Mouse (Mus musculus): ENCODE data around the gene Vmn2r88. TPM values are rescaled to one million over a fixed set of nuclear protein-coding genes. Genes with fewer than 3 reads are reported as not detected.
"Not testable (repeated sequence)": the region's sequence is repeated elsewhere in the genome, so short reads cannot be mapped to it uniquely, and the experiment has no call there.

The Vmn2r88 gene
- polyA plus RNA-seq, 1 experiment, result not detected

DNA sequence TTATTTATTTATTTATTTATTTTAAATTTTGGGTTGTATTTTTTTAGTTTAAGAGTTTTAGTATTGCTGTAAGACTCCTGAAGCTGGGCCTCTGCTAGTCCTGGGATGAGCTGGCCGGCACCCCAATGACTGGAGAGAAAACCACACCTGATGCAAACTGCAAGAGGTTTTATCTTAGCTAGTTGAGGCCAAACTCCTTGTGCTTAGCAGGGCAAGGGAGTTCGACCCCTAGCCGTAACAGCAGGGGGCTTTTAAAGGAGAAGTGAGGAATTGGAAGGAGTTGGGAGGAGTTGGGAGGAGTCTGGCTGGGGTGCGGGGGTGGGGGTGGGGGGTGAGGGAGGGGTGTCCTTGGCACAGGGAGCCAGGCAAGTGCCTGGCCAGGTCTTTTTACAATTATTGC lies 28.3 kb downstream of the Vmn2r88 start:
- Histone ChIP-seq H3K4me3 (replicated peaks; ENCODE audit: extremely low read depth, low read depth, low read length) (no peak overlapping the region), H3K4me1 (ENCODE audit: control insufficient read depth, insufficient read depth, low read length) (no peaks in the 10 kb centered on the region)
- WGBS, result 84% methylated on average over 4 of the region's 4 CpGs
- no peak for TF ChIP-seq POLR2A (IDR thresholded peaks at IDR 0.05; ENCODE audit: borderline replicate concordance, extremely low read depth, low read depth, low read length)
- no peak for TF ChIP-seq CTCF (IDR thresholded peaks at IDR 0.05; ENCODE audit: insufficient read depth, low read length)
- DNase-seq, result no peak

- H3K4me3 ChIP-seq (replicated peaks; ENCODE audit: extremely low read depth, low read depth, low read length); DNase-seq; H3K4me1 ChIP-seq (ENCODE audit: control insufficient read depth, insufficient read depth, low read length): not testable (repeated sequence)
- WGBS, result 64% methylated on average over 2 of the region's 2 CpGs
These were observed 40.9 kb downstream of the Vmn2r88 start, which contains the start of gene Vmn2r89 for GRCm38 (mm10) chr14:51451557-51451956. TSS of gene Vmn2r89 (plus strand) at chr14:51451857.

Other genes with a start within 250 kb of the Vmn2r88 start
- gene Rnase2b, start 248.6 kb upstream of the Vmn2r88 start, polyA plus RNA-seq (2012; rRNA removed), result 0.40 TPM in 1 of 2 replicates, not detected in the other
- gene Ang2, start 211.7 kb upstream of the Vmn2r88 start, polyA plus RNA-seq (2012; rRNA removed), result not detected in 2 replicates
- not detected in 2 replicates for gene Ear14, start 207.4 kb upstream of the Vmn2r88 start, polyA plus RNA-seq (2012; rRNA removed)
- gene Rnase2a, start 154.7 kb upstream of the Vmn2r88 start, polyA plus RNA-seq (2012; rRNA removed), result not detected in 2 replicates
- gene Gm7247, start 49.1 kb upstream of the Vmn2r88 start, polyA plus RNA-seq (2012; rRNA removed), result not detected in 2 replicates
- gene Vmn2r89, start 41.0 kb downstream of the Vmn2r88 start, polyA plus RNA-seq (2012; rRNA removed), result not detected in 2 replicates
- gene Gm5622, start 142.0 kb downstream of the Vmn2r88 start, polyA plus RNA-seq (2012; rRNA removed), result not detected in 2 replicates
- gene Gm17175, start 163.2 kb downstream of the Vmn2r88 start, polyA plus RNA-seq (2012; rRNA removed), result not detected in 2 replicates
- not detected in 2 replicates for gene Gm17174, start 181.3 kb downstream of the Vmn2r88 start, polyA plus RNA-seq (2012; rRNA removed)
- gene Gm17078, start 200.5 kb downstream of the Vmn2r88 start, polyA plus RNA-seq (2012; rRNA removed), result not detected in 2 replicates
- not detected in 2 replicates for gene Gm4181, start 224.8 kb downstream of the Vmn2r88 start, polyA plus RNA-seq (2012; rRNA removed)